Comparison of ENCODE assay signal across 19 mouse cellular contexts in the genomic region with DNA sequence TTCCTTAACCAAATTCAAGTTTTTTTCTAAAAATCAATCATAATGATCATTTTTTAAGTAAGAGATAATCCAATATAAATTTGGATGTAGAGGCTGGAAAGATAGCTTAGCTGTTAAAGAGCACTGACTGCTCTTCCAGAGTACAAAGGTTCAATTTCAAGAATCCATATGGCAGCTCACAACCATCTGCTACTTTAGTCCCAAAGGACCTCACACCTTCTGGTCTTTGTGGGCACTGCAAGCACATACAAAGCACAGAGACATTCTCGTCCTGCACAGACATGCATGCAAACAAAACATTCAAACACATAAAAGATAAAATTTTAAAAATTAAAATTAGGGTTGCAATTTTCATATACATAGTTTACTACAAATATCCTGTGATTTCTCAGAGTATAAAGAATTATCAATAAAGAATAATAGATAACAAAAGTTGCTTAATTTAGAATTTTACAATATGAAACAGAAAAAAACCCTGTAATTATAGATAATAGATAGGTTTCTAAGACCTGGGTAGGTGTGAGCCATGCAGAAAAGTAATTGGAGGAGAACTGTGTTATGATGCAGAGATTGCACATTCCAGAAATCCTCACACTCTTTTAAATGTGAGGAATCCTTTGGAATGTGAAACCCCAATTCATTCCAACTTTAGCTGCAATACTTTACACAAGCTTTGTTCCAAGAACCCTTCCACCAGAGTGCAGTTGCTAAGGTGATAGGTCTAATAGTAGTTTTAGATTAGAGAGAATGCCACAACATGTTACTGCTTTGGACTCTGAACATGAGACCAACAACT.
DNase-seq lines count a peak whose midpoint lies in the region; ATAC-seq lines count a peak whose summit lies in the region.
"Had no signal": no experiment of that assay in that cellular context is flagged by ENCODE, and none has a peak within 500 bp of the region (broad histone marks: within the 10 kb centered on the region; RNA-seq: fewer than 3 reads in every experiment).

No protein-coding gene starts in this region.

- no peaks in the 10 kb centered on the region for H3K36me3 ChIP-seq in midbrain, embryonic 11.5 days (ENCODE audit: control insufficient read depth, insufficient read depth, low read length)
- no peaks in the 10 kb centered on the region for H3K36me3 ChIP-seq in midbrain, embryonic 15.5 days (replicated peaks)
- H3K36me3 ChIP-seq in forebrain, embryonic 13.5 days (ENCODE audit: poor library complexity, severe bottlenecking): no peaks in the 10 kb centered on the region
- H3K36me3 ChIP-seq in hindbrain, embryonic 13.5 days: no peaks in the 10 kb centered on the region
- H3K36me3 ChIP-seq: limb, embryonic 15.5 days had no signal

- H3K4me1 ChIP-seq in midbrain, embryonic 11.5 days (ENCODE audit: control insufficient read depth, insufficient read depth, low read length): no peaks in the 10 kb centered on the region
- H3K4me1 ChIP-seq in midbrain, embryonic 15.5 days: no peaks in the 10 kb centered on the region
- H3K4me1 ChIP-seq in forebrain, embryonic 13.5 days: peaks cover 2% of the 10 kb centered on the region; the same call in 1 of the 2 replicates
- no peaks in the 10 kb centered on the region for H3K4me1 ChIP-seq in hindbrain, embryonic 13.5 days (replicated peaks)
- H3K4me1 ChIP-seq: limb, embryonic 15.5 days; megakaryocyte, embryonic 14.5 days had no signal

- H3K9ac ChIP-seq in midbrain, embryonic 11.5 days (ENCODE audit: low read length): no peak overlapping the region
- no peak overlapping the region for H3K9ac ChIP-seq in midbrain, embryonic 15.5 days
- H3K9ac ChIP-seq in forebrain, embryonic 13.5 days: no peak overlapping the region
- no peak overlapping the region for H3K9ac ChIP-seq in hindbrain, embryonic 13.5 days
- H3K9ac ChIP-seq: limb, embryonic 15.5 days; liver, postnatal 0 days had no signal

- no peaks in the 10 kb centered on the region for H3K9me3 ChIP-seq in midbrain, embryonic 11.5 days (ENCODE audit: control insufficient read depth, low read length)
- no peaks in the 10 kb centered on the region for H3K9me3 ChIP-seq in midbrain, embryonic 15.5 days
- no peaks in the 10 kb centered on the region for H3K9me3 ChIP-seq in forebrain, embryonic 13.5 days (replicated peaks)
- H3K9me3 ChIP-seq in hindbrain, embryonic 13.5 days: no peaks in the 10 kb centered on the region
- H3K9me3 ChIP-seq: limb, embryonic 15.5 days; megakaryocyte, embryonic 14.5 days had no signal

- H3K27ac ChIP-seq in midbrain, embryonic 11.5 days (ENCODE audit: low read depth, low read length): no peak overlapping the region
- H3K27ac ChIP-seq in midbrain, embryonic 15.5 days: no peak overlapping the region
- no peak overlapping the region for H3K27ac ChIP-seq in forebrain, embryonic 13.5 days
- no peak overlapping the region for H3K27ac ChIP-seq in hindbrain, embryonic 13.5 days
- H3K27ac ChIP-seq: kidney, postnatal 0 days; limb, embryonic 15.5 days had no signal

- ATAC-seq in midbrain, embryonic 11.5 days (ENCODE audit: low FRiP score): peak; percentile 73
- no peak for ATAC-seq in midbrain, embryonic 15.5 days (replicated peaks)
- peak; percentile 75 for ATAC-seq in forebrain, embryonic 13.5 days
- 0 out of 2 replicates have a peak, but pooled peaks have one; percentile 57 for ATAC-seq in hindbrain, embryonic 13.5 days (ENCODE audit: low FRiP score)
- ATAC-seq: intestine, postnatal 0 days; liver, postnatal 0 days had no signal

- peak; percentile 10 to 48 for DNase-seq in cerebellum, postnatal 25 days
- no peak for DNase-seq in cerebellum, adult 8-10 months
- DNase-seq in midbrain, embryonic 11.5 days (ENCODE audit: low spot score, missing footprints): no peak
- no peak for DNase-seq in frontal cortex, postnatal 14 days (ENCODE audit: low spot score in 2 of 2)
- DNase-seq in thymus, postnatal 14 days: no peak
- DNase-seq: adrenal gland, adult 2 months; heart, postnatal 36 days; liver, postnatal 0 days; lung, postnatal 14 days had no signal

- no peak overlapping the region for H3K4me2 ChIP-seq in midbrain, embryonic 11.5 days
- no peak overlapping the region for H3K4me2 ChIP-seq in midbrain, embryonic 15.5 days
- no peak overlapping the region for H3K4me2 ChIP-seq in forebrain, embryonic 13.5 days
- no peak overlapping the region for H3K4me2 ChIP-seq in hindbrain, embryonic 13.5 days
- H3K4me2 ChIP-seq: heart, embryonic 11.5 days; limb, embryonic 15.5 days had no signal

- 72% methylated on average over 1 of the region's 1 CpGs for WGBS in midbrain, embryonic 11.5 days
- 53% methylated on average over 1 of the region's 1 CpGs for WGBS in midbrain, embryonic 15.5 days
- WGBS in forebrain, embryonic 13.5 days: 52% methylated on average over 1 of the region's 1 CpGs
- 48% methylated on average over 1 of the region's 1 CpGs for WGBS in hindbrain, embryonic 13.5 days

- H3K27me3 ChIP-seq in midbrain, embryonic 11.5 days (ENCODE audit: control insufficient read depth, insufficient read depth, low read length): no peaks in the 10 kb centered on the region
- H3K27me3 ChIP-seq in midbrain, embryonic 15.5 days (replicated peaks): no peaks in the 10 kb centered on the region
- H3K27me3 ChIP-seq in forebrain, embryonic 13.5 days: no peaks in the 10 kb centered on the region
- no peaks in the 10 kb centered on the region for H3K27me3 ChIP-seq in hindbrain, embryonic 13.5 days
- H3K27me3 ChIP-seq: CH12.LX; limb, embryonic 15.5 days; megakaryocyte, embryonic 14.5 days had no signal

- no peak overlapping the region for H3K4me3 ChIP-seq in midbrain, embryonic 11.5 days (ENCODE audit: low read depth, low read length)
- no peak overlapping the region for H3K4me3 ChIP-seq in midbrain, embryonic 15.5 days
- H3K4me3 ChIP-seq in forebrain, embryonic 13.5 days: no peak overlapping the region
- no peak overlapping the region for H3K4me3 ChIP-seq in hindbrain, embryonic 13.5 days
- H3K4me3 ChIP-seq: erythroblast, embryonic 14.5 days; limb, embryonic 15.5 days; megakaryocyte, embryonic 14.5 days had no signal

Comparison
In these comparisons a context has a peak if more than half of its experiments do, and no peak if none do; other contexts are left out.
1. DNase-seq: peak in cerebellum, postnatal 25 days (2 of 2); none in cerebellum, adult 8-10 months (single experiment), midbrain, embryonic 11.5 days (single experiment), frontal cortex, postnatal 14 days (0 of 2) and thymus, postnatal 14 days (single experiment).